ENCODE assay signal across 26 mouse cellular contexts in the genomic region with DNA sequence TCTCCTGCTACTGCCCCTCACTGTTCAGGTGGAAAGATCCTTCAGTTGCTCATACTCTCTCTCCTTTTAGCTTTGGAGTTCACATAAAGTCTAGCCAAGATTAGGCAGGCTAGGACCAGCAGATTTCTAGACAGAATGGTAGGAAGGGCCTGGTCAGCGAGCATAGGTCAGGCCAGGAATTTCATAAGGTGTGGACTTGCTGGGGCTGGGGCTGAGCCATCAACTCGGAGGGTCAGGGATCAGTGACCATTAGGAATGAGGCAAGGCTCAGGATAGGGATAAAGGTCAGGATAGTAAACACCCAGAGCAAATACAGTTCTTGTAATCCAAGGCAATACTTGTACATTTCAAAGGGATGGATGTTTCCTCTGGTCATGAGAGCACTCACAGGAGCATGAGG. TPM values are rescaled to one million over a fixed set of nuclear protein-coding genes. Genes with fewer than 3 reads are reported as not detected.
DNase-seq lines count a peak whose midpoint lies in the region; ATAC-seq lines count a peak whose summit lies in the region.
"Had no signal": no experiment of that assay in that cellular context is flagged by ENCODE, and none has a peak within 500 bp of the region (broad histone marks: within the 10 kb centered on the region; RNA-seq: fewer than 3 reads in every experiment).

No protein-coding gene starts in this region.

- H3K27me3 ChIP-seq in intestine, embryonic 16.5 days (replicated peaks; ENCODE audit: control insufficient read depth, insufficient read depth, low read length) = no peaks in the 10 kb centered on the region
- H3K27me3 ChIP-seq in intestine, embryonic 15.5 days (replicated peaks) = no peaks in the 10 kb centered on the region
- H3K27me3 ChIP-seq in liver, embryonic 13.5 days = peaks cover 15% of the 10 kb centered on the region
- H3K27me3 ChIP-seq in forebrain, embryonic 11.5 days (ENCODE audit: control insufficient read depth, insufficient read depth, low read length) = no peaks in the 10 kb centered on the region
- H3K27me3 ChIP-seq: forebrain, embryonic 15.5 days; heart, embryonic 12.5 days; hindbrain, embryonic 12.5 days; limb, embryonic 15.5 days; neural tube, embryonic 13.5 days; Patski had no signal

- H3K9me3 ChIP-seq in intestine, embryonic 16.5 days (ENCODE audit: control insufficient read depth, low read length) = no peaks in the 10 kb centered on the region
- no peaks in the 10 kb centered on the region for H3K9me3 ChIP-seq in intestine, embryonic 15.5 days
- no peaks in the 10 kb centered on the region for H3K9me3 ChIP-seq in liver, embryonic 13.5 days (replicated peaks)
- H3K9me3 ChIP-seq in forebrain, embryonic 11.5 days (ENCODE audit: control insufficient read depth, low read length) = no peaks in the 10 kb centered on the region
- H3K9me3 ChIP-seq: forebrain, embryonic 15.5 days; heart, embryonic 12.5 days; hindbrain, embryonic 12.5 days; limb, embryonic 15.5 days; neural tube, embryonic 13.5 days had no signal

- ATAC-seq in intestine, embryonic 16.5 days = 0 out of 2 replicates have a peak, but pooled peaks have one; percentile 12
- ATAC-seq in intestine, embryonic 15.5 days = no peak
- ATAC-seq in liver, embryonic 13.5 days (ENCODE audit: low read depth) = peak; percentile 85
- ATAC-seq in forebrain, embryonic 11.5 days (replicated peaks; ENCODE audit: low FRiP score) = no peak
- ATAC-seq: CD4-positive, CD25-positive, alpha-beta regulatory T cell, adult 4 months; forebrain, embryonic 15.5 days; Patski had no signal

- no peak overlapping the region for H3K4me2 ChIP-seq in intestine, embryonic 16.5 days (ENCODE audit: low read depth, low read length)
- H3K4me2 ChIP-seq in intestine, embryonic 15.5 days (replicated peaks) = no peak overlapping the region
- H3K4me2 ChIP-seq in liver, embryonic 13.5 days = no peak overlapping the region
- no peak overlapping the region for H3K4me2 ChIP-seq in forebrain, embryonic 11.5 days (ENCODE audit: low read depth, low read length, severe bottlenecking)
- H3K4me2 ChIP-seq: forebrain, embryonic 15.5 days; heart, embryonic 12.5 days; hindbrain, embryonic 12.5 days; limb, embryonic 15.5 days; neural tube, embryonic 13.5 days had no signal

- no peaks in the 10 kb centered on the region for H3K36me3 ChIP-seq in intestine, embryonic 16.5 days (ENCODE audit: control insufficient read depth, insufficient read depth, low read length)
- H3K36me3 ChIP-seq in intestine, embryonic 15.5 days = no peaks in the 10 kb centered on the region
- no peaks in the 10 kb centered on the region for H3K36me3 ChIP-seq in liver, embryonic 13.5 days
- no peaks in the 10 kb centered on the region for H3K36me3 ChIP-seq in forebrain, embryonic 11.5 days (ENCODE audit: control insufficient read depth, insufficient read depth, low read length)
- H3K36me3 ChIP-seq: forebrain, embryonic 15.5 days; heart, embryonic 12.5 days; hindbrain, embryonic 12.5 days; limb, embryonic 15.5 days; neural tube, embryonic 13.5 days had no signal

- H3K9ac ChIP-seq in intestine, embryonic 16.5 days (ENCODE audit: low read depth, low read length) = no peak overlapping the region
- no peak overlapping the region for H3K9ac ChIP-seq in intestine, embryonic 15.5 days
- no peak overlapping the region for H3K9ac ChIP-seq in liver, embryonic 13.5 days
- no peak overlapping the region for H3K9ac ChIP-seq in forebrain, embryonic 11.5 days (ENCODE audit: low read length)
- H3K9ac ChIP-seq: forebrain, embryonic 15.5 days; heart, embryonic 12.5 days; hindbrain, embryonic 12.5 days; limb, embryonic 15.5 days; neural tube, embryonic 13.5 days had no signal

- DNase-seq in kidney, postnatal 14 days = peak; percentile 73
- no peak for DNase-seq in liver, embryonic 13.5 days
- no peak for DNase-seq in layer of hippocampus, adult 9-10 months (ENCODE audit: low spot score)
- no peak for DNase-seq in right cerebral cortex, postnatal 4 days
- DNase-seq in forebrain, embryonic 11.5 days (ENCODE audit: low spot score) = no peak
- no peak for DNase-seq in layer of hippocampus, adult 11-12 months (ENCODE audit: low spot score)
- DNase-seq: adrenal gland, postnatal 10 days; cerebellum, adult 9-11 months; heart, postnatal 14 days; layer of hippocampus, postnatal 36 days; lung, postnatal 10 days; midbrain, embryonic 14.5 days; spleen, adult 18-20 months; thymus, adult 18-20 months; thymus, postnatal 4 days had no signal

- H3K27ac ChIP-seq in intestine, embryonic 16.5 days (ENCODE audit: low read length) = no peak overlapping the region
- no peak overlapping the region for H3K27ac ChIP-seq in intestine, embryonic 15.5 days
- no peak overlapping the region for H3K27ac ChIP-seq in liver, embryonic 13.5 days
- no peak overlapping the region for H3K27ac ChIP-seq in forebrain, embryonic 11.5 days (ENCODE audit: low read depth, low read length)
- H3K27ac ChIP-seq: forebrain, embryonic 15.5 days; hindbrain, embryonic 12.5 days; limb, embryonic 15.5 days; neural tube, embryonic 13.5 days had no signal

- peaks cover 27% of the 10 kb centered on the region; the same call in 1 of the 2 replicates for H3K4me1 ChIP-seq in intestine, embryonic 16.5 days (ENCODE audit: control insufficient read depth, insufficient read depth, low read length)
- H3K4me1 ChIP-seq in intestine, embryonic 15.5 days (replicated peaks) = peaks cover 6% of the 10 kb centered on the region; the same call in 1 of the 2 replicates
- 0 out of 2 replicates have a peak, but pooled peaks cover 3% of the 10 kb centered on the region for H3K4me1 ChIP-seq in liver, embryonic 13.5 days (replicated peaks)
- H3K4me1 ChIP-seq in forebrain, embryonic 11.5 days (replicated peaks; ENCODE audit: control insufficient read depth, insufficient read depth, low read length) = no peaks in the 10 kb centered on the region
- H3K4me1 ChIP-seq: forebrain, embryonic 15.5 days; heart, embryonic 12.5 days; hindbrain, embryonic 12.5 days; neural tube, embryonic 13.5 days had no signal

- WGBS in intestine, embryonic 16.5 days = 58% methylated on average over 2 of the region's 2 CpGs
- WGBS in intestine, embryonic 15.5 days = 61% methylated on average over 2 of the region's 2 CpGs
- 46% methylated on average over 2 of the region's 2 CpGs for WGBS in liver, embryonic 13.5 days (ENCODE audit: insufficient replicate concordance)
- 72% methylated on average over 2 of the region's 2 CpGs for WGBS in forebrain, embryonic 11.5 days

- H3K4me3 ChIP-seq in intestine, embryonic 16.5 days (ENCODE audit: low read length) = no peak overlapping the region
- no peak overlapping the region for H3K4me3 ChIP-seq in intestine, embryonic 15.5 days (replicated peaks)
- H3K4me3 ChIP-seq in liver, embryonic 13.5 days (replicated peaks) = no peak overlapping the region
- no peak overlapping the region for H3K4me3 ChIP-seq in forebrain, embryonic 11.5 days (ENCODE audit: low read depth, low read length)
- H3K4me3 ChIP-seq: forebrain, embryonic 15.5 days; heart, embryonic 12.5 days; hindbrain, embryonic 12.5 days; limb, embryonic 15.5 days; neural tube, embryonic 13.5 days had no signal

RNA-seq across cellular contexts. Expression of a gene that starts 4.2 kb away (rescaled TPM):
- polyA plus RNA-seq in intestine, embryonic 16.5 days (2015; fragmentation: Nextera tagmentation; extraction: Ambion mirVana) = 23.2 and 28.6 TPM in 2 replicates
- 12.0 and 12.3 TPM in 2 replicates for polyA plus RNA-seq in intestine, embryonic 15.5 days (2015; fragmentation: Nextera tagmentation; extraction: Ambion mirVana)
- polyA plus RNA-seq in liver, embryonic 13.5 days (2015; fragmentation: Nextera tagmentation; extraction: Ambion mirVana) = not detected in 2 replicates
- not detected in 2 replicates for polyA plus RNA-seq in forebrain, embryonic 11.5 days (2014; fragmentation: Nextera tagmentation; extraction: Ambion mirVana)
- polyA plus RNA-seq: CD4-positive, CD25-positive, alpha-beta regulatory T cell, adult 4 months; cortical plate, adult 2 months; embryonic facial prominence, embryonic 11.5 days; forebrain, embryonic 15.5 days; heart, embryonic 12.5 days; hindbrain, embryonic 12.5 days; midbrain, embryonic 14.5 days had no signal

RNA-seq across cellular contexts. Expression of a gene that starts 24.3 kb away (rescaled TPM):
- not detected in 2 replicates for polyA plus RNA-seq in intestine, embryonic 16.5 days (2015; fragmentation: Nextera tagmentation; extraction: Ambion mirVana)
- not detected in 2 replicates for polyA plus RNA-seq in intestine, embryonic 15.5 days (2015; fragmentation: Nextera tagmentation; extraction: Ambion mirVana)
- polyA plus RNA-seq in liver, embryonic 13.5 days (2015; fragmentation: Nextera tagmentation; extraction: Ambion mirVana) = not detected in 2 replicates
- polyA plus RNA-seq in forebrain, embryonic 11.5 days (2014; fragmentation: Nextera tagmentation; extraction: Ambion mirVana) = not detected in 2 replicates
- polyA plus RNA-seq: CD4-positive, CD25-positive, alpha-beta regulatory T cell, adult 4 months; cortical plate, adult 2 months; embryonic facial prominence, embryonic 11.5 days; forebrain, embryonic 15.5 days; heart, embryonic 12.5 days; hindbrain, embryonic 12.5 days; limb, embryonic 15.5 days; midbrain, embryonic 14.5 days; neural tube, embryonic 13.5 days; Patski had no signal

RNA-seq across cellular contexts. Expression of a gene that starts 31.3 kb away (rescaled TPM):
- polyA plus RNA-seq in intestine, embryonic 16.5 days (2015; fragmentation: Nextera tagmentation; extraction: Ambion mirVana) = 3.3 and 3.7 TPM in 2 replicates
- 2.9 and 3.8 TPM in 2 replicates for polyA plus RNA-seq in intestine, embryonic 15.5 days (2015; fragmentation: Nextera tagmentation; extraction: Ambion mirVana)
- 0.12 and 0.41 TPM in 2 replicates for polyA plus RNA-seq in liver, embryonic 13.5 days (2015; fragmentation: Nextera tagmentation; extraction: Ambion mirVana)
- 0.65 and 0.69 TPM in 2 replicates for polyA plus RNA-seq in forebrain, embryonic 11.5 days (2014; fragmentation: Nextera tagmentation; extraction: Ambion mirVana)

RNA-seq across cellular contexts. Expression of a gene that starts 41.1 kb away (rescaled TPM):
- 208 and 220 TPM in 2 replicates for polyA plus RNA-seq in intestine, embryonic 16.5 days (2015; fragmentation: Nextera tagmentation; extraction: Ambion mirVana)
- polyA plus RNA-seq in intestine, embryonic 15.5 days (2015; fragmentation: Nextera tagmentation; extraction: Ambion mirVana) = 194 and 203 TPM in 2 replicates
- polyA plus RNA-seq in liver, embryonic 13.5 days (2015; fragmentation: Nextera tagmentation; extraction: Ambion mirVana) = 81.9 and 87.1 TPM in 2 replicates
- polyA plus RNA-seq in forebrain, embryonic 11.5 days (2014; fragmentation: Nextera tagmentation; extraction: Ambion mirVana) = 191 and 202 TPM in 2 replicates

RNA-seq across cellular contexts. Expression of a gene that starts 42.3 kb away (rescaled TPM):
- 18.6 and 18.8 TPM in 2 replicates for polyA plus RNA-seq in intestine, embryonic 16.5 days (2015; fragmentation: Nextera tagmentation; extraction: Ambion mirVana)
- polyA plus RNA-seq in intestine, embryonic 15.5 days (2015; fragmentation: Nextera tagmentation; extraction: Ambion mirVana) = 11.7 and 12.0 TPM in 2 replicates
- 10.5 and 10.6 TPM in 2 replicates for polyA plus RNA-seq in liver, embryonic 13.5 days (2015; fragmentation: Nextera tagmentation; extraction: Ambion mirVana)
- 12.3 and 12.6 TPM in 2 replicates for polyA plus RNA-seq in forebrain, embryonic 11.5 days (2014; fragmentation: Nextera tagmentation; extraction: Ambion mirVana)

Comparison
In these comparisons a context has a peak if more than half of its experiments do, and no peak if none do; other contexts are left out.
1. ATAC-seq: peak in intestine, embryonic 16.5 days (single experiment) and liver, embryonic 13.5 days (single experiment); none in intestine, embryonic 15.5 days (single experiment) and forebrain, embryonic 11.5 days (single experiment).
2. RNA of a gene that starts 4.2 kb away (polyA plus RNA-seq): 23.2 to 28.6 TPM in intestine, embryonic 16.5 days and 12.0 to 12.3 TPM in intestine, embryonic 15.5 days; not detected in liver, embryonic 13.5 days and not detected in forebrain, embryonic 11.5 days; every median in the first group is over 10 times any median in the second.